Mouse (Mus musculus) neural tube, embryonic 15.5 days (tissue): Measurements from ENCODE around the gene Ndufs1. TPM values are rescaled to one million over a fixed set of nuclear protein-coding genes. Genes with fewer than 3 reads are reported as not detected.

Experiments
- ATAC-seq: fragments of 200-750 bp; cut with Nextera tagmentation; 2 replicates; pipeline ENCODE4 v1.8.0; 2017; ENCODE audit warnings: mild to moderate bottlenecking, moderate TSS enrichment, moderate library complexity; ENCODE audit not compliant: low FRiP score
- H3K27ac ChIP-seq: fragments of 300-500 bp; sonication (generic); replicated peaks from 2 replicates; pipeline ENCODE4 v1.5.1; 2015; ENCODE audit warnings: mild to moderate bottlenecking, inconsistent platforms
- H3K27me3 ChIP-seq: fragments of 300-500 bp; sonication (generic); replicated peaks from 2 replicates; pipeline ENCODE4 v1.6.1; 2015; ENCODE audit warnings: inconsistent platforms
- H3K36me3 ChIP-seq: fragments of 300-500 bp; sonication (generic); 2 replicates; pipeline ENCODE4 v1.6.1; 2015; ENCODE audit warnings: inconsistent platforms
- H3K4me1 ChIP-seq: fragments of 300-500 bp; sonication (generic); 2 replicates; pipeline ENCODE4 v1.6.1; 2015; ENCODE audit warnings: inconsistent platforms
- H3K4me2 ChIP-seq: fragments of 300-500 bp; sonication (generic); 2 replicates; pipeline ENCODE4 v1.6.1; 2015; ENCODE audit warnings: inconsistent platforms, mild to moderate bottlenecking, moderate library complexity
- H3K4me3 ChIP-seq: fragments of 300-500 bp; sonication (generic); replicated peaks from 2 replicates; pipeline ENCODE4 v1.5.1; 2015; ENCODE audit warnings: mild to moderate bottlenecking, inconsistent platforms
- H3K9ac ChIP-seq: fragments of 300-500 bp; sonication (generic); replicated peaks from 2 replicates; pipeline ENCODE4 v1.6.1; 2015; ENCODE audit warnings: mild to moderate bottlenecking, inconsistent platforms
- H3K9me3 ChIP-seq: fragments of 300-500 bp; sonication (generic); replicated peaks from 2 replicates; pipeline ENCODE4 v1.6.1; 2016; ENCODE audit warnings: inconsistent platforms
- WGBS: fragments of 180-500 bp; shearing (Covaris S2); methylation state at CpG from one replicate; pipeline ENCODE4 v1.1.7; 2015; ENCODE audit warnings: mixed read lengths; 5-methylcytosine and 5-hydroxymethylcytosine counted together
- polyA plus RNA-seq: library from polyadenylated mRNA; unstranded; fragments of >200 nt; fragmentation: Nextera tagmentation; extraction: Ambion mirVana; gene quantifications from 2 replicates; pipeline ENCODE4 v1.2.1, GENCODE M21; 2015

The Ndufs1 gene
- polyA plus RNA-seq, 1 experiment from 2014 or later = 161 TPM

DNA sequence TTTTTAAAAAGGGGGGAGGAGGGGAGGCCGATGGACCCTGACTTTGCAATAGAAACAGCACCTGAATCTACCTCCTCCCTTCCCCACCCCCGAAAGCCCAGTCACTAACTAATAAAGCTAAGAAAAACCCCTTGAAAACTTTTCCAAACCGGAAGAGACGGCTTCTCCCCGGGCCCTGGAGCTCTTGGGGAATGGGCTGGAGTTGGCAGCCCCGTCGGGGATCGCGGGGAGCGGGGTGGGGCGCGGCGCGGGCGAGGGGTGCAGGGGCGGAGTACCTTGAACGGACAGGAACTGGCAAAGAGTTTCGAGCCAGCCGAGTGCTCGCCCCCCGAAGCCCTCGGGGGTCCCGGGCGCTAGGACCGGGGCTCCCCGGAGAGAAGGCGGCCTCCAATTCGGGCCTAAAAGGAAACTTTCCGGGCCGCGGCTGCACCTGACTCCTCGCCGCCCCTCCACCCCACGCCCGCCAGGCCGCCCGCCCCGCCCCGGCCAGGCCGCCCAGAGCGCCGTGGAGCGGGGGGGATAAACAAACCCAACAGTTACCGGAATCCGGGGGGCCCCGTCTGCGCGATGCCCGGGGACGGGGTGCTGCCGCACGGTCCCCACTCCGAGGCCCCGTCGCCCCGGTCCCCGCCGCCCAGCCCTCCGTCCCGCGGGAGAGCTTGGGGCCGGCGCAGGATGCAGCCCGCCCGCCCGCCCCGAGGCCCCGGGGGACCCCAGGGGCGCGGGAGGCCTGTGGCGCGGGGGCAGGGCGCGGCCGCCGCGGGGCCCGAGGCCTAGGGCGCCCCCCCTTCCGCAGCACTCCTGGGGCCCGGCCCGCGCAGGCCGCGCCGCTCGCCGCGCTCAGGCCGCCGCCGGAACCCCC lies 63.1 kb downstream of the Ndufs1 start:
- Histone ChIP-seq H3K36me3 (peaks cover 4% of the 10 kb centered on the region; the same call in 1 of the 2 replicates), H3K4me2 (peak overlapping the region; percentile 88), H3K9ac (peak overlapping the region; percentile 97), H3K27ac (peak overlapping the region; percentile 97), H3K4me1 (peaks cover 41% of the 10 kb centered on the region), H3K4me3 (peak overlapping the region; percentile 86), H3K27me3 (no peaks in the 10 kb centered on the region), H3K9me3 (no peaks in the 10 kb centered on the region)
- WGBS = under 1% methylated on average over 65 of the region's 92 CpGs
- peak; percentile 49 for ATAC-seq

GRCm38 (mm10) chr1:63112865-63113261 lies 63.8 kb downstream of the Ndufs1 start:
- Histone ChIP-seq H3K27ac (peak overlapping the region; percentile 97), H3K4me1 (peaks cover 41% of the 10 kb centered on the region), H3K27me3 (no peaks in the 10 kb centered on the region), H3K36me3 (no peaks in the 10 kb centered on the region), H3K9me3 (no peaks in the 10 kb centered on the region), H3K9ac (peak overlapping the region; percentile 97), H3K4me2 (peak overlapping the region; percentile 88), H3K4me3 (peak overlapping the region; percentile 86)
- 5% methylated on average over 11 of the region's 11 CpGs for WGBS
- ATAC-seq = 0 out of 2 replicates have a peak, but pooled peaks have one; percentile 12

- Histone ChIP-seq H3K4me2 (peak overlapping the region; percentile 88), H3K9me3 (no peaks in the 10 kb centered on the region), H3K4me3 (peak overlapping the region; percentile 86), H3K27ac (peak overlapping the region; percentile 97), H3K4me1 (peaks cover 41% of the 10 kb centered on the region), H3K9ac (peak overlapping the region; percentile 97), H3K27me3 (no peaks in the 10 kb centered on the region), H3K36me3 (no peaks in the 10 kb centered on the region)
- WGBS = 45% methylated on average over 8 of the region's 8 CpGs
- no peak for ATAC-seq
Observed at GRCm38 (mm10) chr1:63112151-63112864, 64.3 kb downstream of the Ndufs1 start.

DNA sequence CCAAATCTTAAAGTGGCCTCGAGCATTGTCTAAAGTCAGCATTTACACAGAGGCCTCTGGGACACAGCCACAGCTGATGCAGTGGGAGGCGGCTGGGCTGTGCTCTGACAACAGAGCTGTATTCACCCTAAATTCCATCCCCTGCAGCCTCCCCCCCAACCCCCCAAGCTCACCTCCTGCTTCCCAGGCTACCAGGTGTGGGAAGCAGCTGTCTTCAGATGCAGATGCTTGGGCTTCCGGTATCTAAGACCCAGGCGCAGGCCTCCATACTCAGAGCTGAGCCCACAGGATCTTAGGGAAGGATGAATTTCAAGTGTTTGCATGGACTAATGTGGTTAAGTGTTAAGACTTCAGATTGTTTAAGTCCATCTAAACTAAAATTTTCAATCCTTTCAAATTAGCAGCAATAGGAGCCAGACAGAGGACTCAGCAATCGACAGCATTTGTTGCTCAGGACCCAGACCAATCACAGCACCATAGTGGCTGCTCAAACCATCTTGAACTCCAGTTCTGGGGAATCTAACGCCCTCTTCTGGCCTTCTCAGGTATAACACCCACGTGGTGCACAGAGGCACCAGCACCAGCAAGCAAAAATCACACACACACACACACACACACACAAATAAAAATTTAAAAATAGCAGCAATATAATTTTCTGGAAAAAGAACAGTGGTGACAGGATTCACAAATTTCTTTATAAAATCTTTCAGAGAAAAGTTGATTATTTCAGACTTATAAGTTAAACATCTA lies 65.9 kb downstream of the Ndufs1 start:
- H3K4me3 ChIP-seq = no peak overlapping the region
- no peaks in the 10 kb centered on the region for H3K36me3 ChIP-seq
- no peak for ATAC-seq
- no peaks in the 10 kb centered on the region for H3K27me3 ChIP-seq
- 0 out of 2 replicates have a peak overlapping the region, but pooled peaks have one; percentile 35 for H3K27ac ChIP-seq
- no peaks in the 10 kb centered on the region for H3K9me3 ChIP-seq
- H3K4me1 ChIP-seq = peaks cover 25% of the 10 kb centered on the region
- H3K4me2 ChIP-seq = 0 out of 2 replicates have a peak overlapping the region, but pooled peaks have one; percentile 17
- 43% methylated on average over 7 of the region's 7 CpGs for WGBS
- H3K9ac ChIP-seq = no peak overlapping the region

DNA sequence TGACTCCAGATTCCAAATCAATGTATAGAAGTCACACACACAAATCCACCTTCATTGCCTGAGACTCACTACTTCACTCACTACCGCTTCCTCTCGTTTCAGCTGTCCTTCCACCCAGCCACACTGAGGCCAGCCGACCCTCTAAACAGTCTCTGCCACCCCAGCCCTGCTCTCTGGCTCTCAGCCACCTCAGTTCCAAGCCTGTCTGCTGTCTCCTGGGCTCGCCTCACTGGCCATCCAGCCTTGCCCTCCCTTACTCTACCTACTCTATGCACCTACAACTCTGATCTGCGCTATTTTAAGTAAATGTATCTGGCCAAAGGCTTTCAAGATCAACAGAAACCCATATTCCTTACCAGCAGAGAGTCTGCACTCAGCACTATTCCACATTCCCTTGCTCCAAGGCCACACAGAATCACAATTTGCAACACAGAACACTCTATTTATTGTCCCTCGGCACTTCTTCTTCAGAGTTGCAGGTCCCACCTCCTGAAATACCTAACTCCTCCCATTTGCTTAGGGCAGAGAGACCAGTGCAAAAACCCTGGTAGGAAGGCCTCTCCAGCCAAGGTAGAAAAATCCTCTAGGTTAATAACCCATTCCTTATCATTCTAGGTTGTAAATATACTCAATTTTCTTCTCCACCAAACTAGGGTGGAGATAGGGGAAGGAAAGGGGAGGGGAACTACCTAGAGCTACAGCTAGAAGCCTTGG lies 68.9 kb downstream of the Ndufs1 start:
- 65% methylated on average over 6 of the region's 6 CpGs for WGBS
- Histone ChIP-seq H3K9ac (no peak overlapping the region), H3K4me2 (no peak overlapping the region), H3K4me3 (no peak overlapping the region), H3K4me1 (peaks cover 18% of the 10 kb centered on the region), H3K9me3 (no peaks in the 10 kb centered on the region), H3K27ac (no peak overlapping the region), H3K36me3 (peaks cover 10% of the 10 kb centered on the region; the same call in 1 of the 2 replicates), H3K27me3 (no peaks in the 10 kb centered on the region)
- no peak for ATAC-seq

- no peak overlapping the region for H3K4me3 ChIP-seq
- H3K27me3 ChIP-seq = no peaks in the 10 kb centered on the region
- 95% methylated on average over 12 of the region's 12 CpGs for WGBS
- no peaks in the 10 kb centered on the region for H3K9me3 ChIP-seq
- H3K4me2 ChIP-seq = no peak overlapping the region
- no peak overlapping the region for H3K27ac ChIP-seq
- H3K9ac ChIP-seq = no peak overlapping the region
- H3K4me1 ChIP-seq = no peaks in the 10 kb centered on the region
- H3K36me3 ChIP-seq = peaks cover 40% of the 10 kb centered on the region
- ATAC-seq = no peak
Observed at GRCm38 (mm10) chr1:63102758-63103451, 73.7 kb downstream of the Ndufs1 start.

- Histone ChIP-seq H3K9me3 (no peaks in the 10 kb centered on the region), H3K4me1 (no peaks in the 10 kb centered on the region), H3K4me2 (no peak overlapping the region), H3K27ac (no peak overlapping the region), H3K27me3 (no peaks in the 10 kb centered on the region), H3K4me3 (no peak overlapping the region), H3K36me3 (peaks cover 45% of the 10 kb centered on the region), H3K9ac (no peak overlapping the region)
- 94% methylated on average over 8 of the region's 8 CpGs for WGBS
- ATAC-seq = no peak
Observed at GRCm38 (mm10) chr1:63100196-63100595, 76.4 kb downstream of the Ndufs1 start.

GRCm38 (mm10) chr1:63098831-63099230 lies 77.8 kb downstream of the Ndufs1 start:
- Histone ChIP-seq H3K27me3 (no peaks in the 10 kb centered on the region), H3K4me2 (no peak overlapping the region), H3K27ac (no peak overlapping the region), H3K9me3 (no peaks in the 10 kb centered on the region), H3K4me3 (no peak overlapping the region), H3K36me3 (peaks cover 47% of the 10 kb centered on the region), H3K4me1 (no peaks in the 10 kb centered on the region), H3K9ac (no peak overlapping the region)
- ATAC-seq = no peak
- 83% methylated on average over 4 of the region's 4 CpGs for WGBS

DNA sequence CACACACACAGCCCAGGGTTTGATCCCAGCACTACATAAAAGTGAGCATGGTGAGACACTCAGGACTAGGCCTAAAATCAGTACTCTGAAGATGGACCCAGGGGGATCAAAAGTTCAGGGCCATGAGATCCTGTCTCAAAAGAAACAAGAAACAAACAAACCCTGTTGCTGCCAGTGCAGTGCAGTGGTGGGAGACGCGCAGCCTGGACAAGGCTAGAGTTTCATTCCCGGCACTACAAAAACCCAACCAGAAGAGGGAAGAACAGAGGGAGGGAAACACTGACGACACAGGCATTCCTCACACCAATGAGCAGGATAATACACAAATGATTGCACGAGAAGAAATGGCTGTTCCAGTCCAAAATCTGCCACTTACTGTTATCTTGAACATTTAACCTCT lies 80.6 kb downstream of the Ndufs1 start:
- no peak for ATAC-seq
- no peaks in the 10 kb centered on the region for H3K9me3 ChIP-seq
- 85% methylated on average over 5 of the region's 5 CpGs for WGBS
- no peak overlapping the region for H3K4me2 ChIP-seq
- no peak overlapping the region for H3K27ac ChIP-seq
- no peak overlapping the region for H3K4me3 ChIP-seq
- no peak overlapping the region for H3K9ac ChIP-seq
- peaks cover 45% of the 10 kb centered on the region for H3K36me3 ChIP-seq
- H3K27me3 ChIP-seq = no peaks in the 10 kb centered on the region
- no peaks in the 10 kb centered on the region for H3K4me1 ChIP-seq
